Mouse (Mus musculus): ENCODE measurements around the gene Gm20431.

The Gm20431 gene

DNA sequence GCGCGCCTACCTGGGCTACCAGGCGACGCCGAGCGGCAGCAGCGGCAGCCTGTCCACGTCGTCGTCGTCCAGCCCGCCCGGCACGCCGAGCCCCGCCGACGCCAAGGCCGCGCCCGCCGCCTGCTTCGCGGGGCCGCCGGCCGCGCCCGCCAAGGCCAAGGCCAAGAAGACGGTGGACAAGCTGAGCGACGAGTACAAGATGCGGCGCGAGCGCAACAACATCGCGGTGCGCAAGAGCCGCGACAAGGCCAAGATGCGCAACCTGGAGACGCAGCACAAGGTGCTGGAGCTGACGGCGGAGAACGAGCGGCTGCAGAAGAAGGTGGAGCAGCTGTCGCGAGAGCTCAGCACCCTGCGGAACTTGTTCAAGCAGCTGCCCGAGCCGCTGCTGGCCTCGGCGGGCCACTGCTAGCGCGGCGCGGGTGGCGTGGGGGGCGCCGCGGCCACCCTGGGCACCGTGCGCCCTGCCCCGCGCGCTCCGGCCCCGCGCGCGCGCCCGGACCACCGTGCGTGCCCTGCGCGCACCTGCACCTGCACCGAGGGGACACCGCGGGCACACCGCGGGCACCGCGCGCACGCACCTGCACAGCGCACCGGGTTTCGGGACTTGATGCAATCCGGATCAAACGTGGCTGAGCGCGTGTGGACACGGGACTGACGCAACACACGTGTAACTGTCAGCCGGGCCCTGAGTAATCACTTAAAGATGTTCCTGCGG is 28.4 kb upstream of the Gm20431 start, which contains the start of gene Tmem189:
Gene Tmem189, minus strand, starts transcription at position 322 of the 718 bp plus-strand sequence.
- ATAC-seq (ENCODE audit: insufficient number of reproducible peaks, low FRiP score, low TSS enrichment), result no peak

DNA sequence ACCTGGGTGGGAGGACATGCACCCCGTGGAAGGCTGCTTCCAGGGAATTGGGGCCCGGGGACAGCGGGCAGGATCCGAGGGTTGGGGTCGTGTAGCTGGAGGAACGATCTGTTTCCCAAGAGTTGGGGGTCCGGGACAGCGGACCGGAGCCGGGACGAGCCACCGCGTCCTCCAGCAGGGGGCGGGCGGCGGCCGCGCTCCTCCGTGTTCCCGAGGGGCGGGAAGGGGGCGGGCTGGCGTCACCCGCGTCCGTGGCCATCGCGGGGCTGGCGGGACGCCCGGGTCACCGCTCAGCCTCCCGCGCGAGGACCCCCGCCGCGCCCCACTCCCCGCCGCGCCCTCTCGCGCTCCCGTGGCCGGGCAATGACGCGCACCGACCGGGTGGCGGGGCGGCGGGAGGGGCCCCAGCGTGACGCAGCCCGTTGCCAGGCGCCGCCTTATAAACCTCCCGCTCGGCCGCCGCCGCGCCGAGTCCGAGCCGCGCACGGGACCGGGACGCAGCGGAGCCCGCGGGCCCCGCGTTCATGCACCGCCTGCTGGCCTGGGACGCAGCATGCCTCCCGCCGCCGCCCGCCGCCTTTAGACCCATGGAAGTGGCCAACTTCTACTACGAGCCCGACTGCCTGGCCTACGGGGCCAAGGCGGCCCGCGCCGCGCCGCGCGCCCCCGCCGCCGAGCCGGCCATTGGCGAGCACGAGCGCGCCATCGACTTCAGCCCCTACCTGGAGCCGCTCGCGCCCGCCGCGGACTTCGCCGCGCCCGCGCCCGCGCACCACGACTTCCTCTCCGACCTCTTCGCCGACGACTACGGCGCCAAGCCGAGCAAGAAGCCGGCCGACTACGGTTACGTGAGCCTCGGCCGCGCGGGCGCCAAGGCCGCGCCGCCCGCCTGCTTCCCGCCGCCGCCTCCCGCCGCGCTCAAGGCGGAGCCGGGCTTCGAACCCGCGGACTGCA is 27.5 kb upstream of the Gm20431 start, which contains the start of gene Cebpb:
Gene Cebpb, plus strand, starts transcription at position 418 of the 954 bp plus-strand sequence.
- peak; percentile 23; the same call in 1 of the 2 replicates for ATAC-seq (ENCODE audit: insufficient number of reproducible peaks, low FRiP score, low TSS enrichment)

DNA sequence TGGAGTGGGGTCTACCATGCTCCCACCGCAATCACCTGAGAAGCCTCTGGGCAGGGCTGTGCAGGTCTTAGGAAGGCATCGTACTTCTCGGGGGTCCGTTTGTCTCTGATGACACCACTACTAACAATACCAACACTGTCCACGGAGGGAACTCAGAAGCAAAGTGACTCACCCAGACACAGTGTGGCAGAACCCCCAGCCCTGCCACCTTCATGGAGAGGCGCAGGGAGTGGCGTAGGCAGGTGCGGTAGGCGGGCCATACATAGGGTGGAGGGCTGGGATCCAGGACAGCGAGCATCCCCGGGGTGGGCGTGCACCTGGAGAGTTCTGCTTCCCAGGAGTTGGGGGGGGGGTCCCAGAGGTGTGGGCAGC is 26.8 kb upstream of the Gm20431 start:
- 0 out of 2 replicates have a peak, but pooled peaks have one; percentile 8 for ATAC-seq (ENCODE audit: insufficient number of reproducible peaks, low FRiP score, low TSS enrichment)

DNA sequence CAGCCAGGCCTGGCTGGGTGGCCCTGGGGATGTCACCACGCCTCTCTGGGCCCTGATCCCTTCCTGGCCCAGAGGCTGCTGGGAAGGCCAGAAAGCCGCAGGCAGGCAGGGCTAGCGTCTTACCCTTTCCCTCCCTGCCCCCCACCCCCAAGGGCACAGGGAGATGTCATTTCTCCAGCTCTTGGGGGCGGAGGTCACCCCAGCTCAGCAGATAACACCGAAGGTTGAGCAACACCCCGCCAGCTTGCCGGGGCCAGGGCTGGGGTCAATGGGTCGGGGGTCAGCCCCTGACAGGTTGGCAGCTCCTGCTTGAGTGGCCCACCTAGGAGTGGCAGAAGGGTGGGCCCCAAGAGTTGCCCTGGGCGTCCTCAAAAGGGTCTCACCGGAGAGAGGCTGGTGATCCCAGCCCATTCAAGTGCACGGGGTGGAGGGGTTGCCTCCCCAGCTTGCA is 26.4 kb upstream of the Gm20431 start:
- ATAC-seq (ENCODE audit: insufficient number of reproducible peaks, low FRiP score, low TSS enrichment), result no peak

DNA sequence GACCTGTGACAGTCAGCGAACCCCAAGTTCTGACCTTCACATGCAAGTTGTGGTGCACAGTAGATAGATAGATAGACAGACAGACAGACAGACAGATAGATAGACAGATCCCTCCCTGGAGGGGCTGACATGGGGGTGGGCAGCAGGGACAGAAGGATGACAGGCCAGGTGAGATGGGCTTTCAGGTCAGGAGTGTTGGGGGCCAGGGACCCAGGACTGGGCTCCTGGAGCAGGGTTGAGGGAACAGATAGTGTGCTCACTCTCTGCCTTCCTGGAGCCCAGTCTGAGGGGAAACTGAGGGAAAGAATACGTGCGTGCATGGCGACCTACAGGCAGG is 25.9 kb upstream of the Gm20431 start:
- ATAC-seq (ENCODE audit: insufficient number of reproducible peaks, low FRiP score, low TSS enrichment), result no peak

DNA sequence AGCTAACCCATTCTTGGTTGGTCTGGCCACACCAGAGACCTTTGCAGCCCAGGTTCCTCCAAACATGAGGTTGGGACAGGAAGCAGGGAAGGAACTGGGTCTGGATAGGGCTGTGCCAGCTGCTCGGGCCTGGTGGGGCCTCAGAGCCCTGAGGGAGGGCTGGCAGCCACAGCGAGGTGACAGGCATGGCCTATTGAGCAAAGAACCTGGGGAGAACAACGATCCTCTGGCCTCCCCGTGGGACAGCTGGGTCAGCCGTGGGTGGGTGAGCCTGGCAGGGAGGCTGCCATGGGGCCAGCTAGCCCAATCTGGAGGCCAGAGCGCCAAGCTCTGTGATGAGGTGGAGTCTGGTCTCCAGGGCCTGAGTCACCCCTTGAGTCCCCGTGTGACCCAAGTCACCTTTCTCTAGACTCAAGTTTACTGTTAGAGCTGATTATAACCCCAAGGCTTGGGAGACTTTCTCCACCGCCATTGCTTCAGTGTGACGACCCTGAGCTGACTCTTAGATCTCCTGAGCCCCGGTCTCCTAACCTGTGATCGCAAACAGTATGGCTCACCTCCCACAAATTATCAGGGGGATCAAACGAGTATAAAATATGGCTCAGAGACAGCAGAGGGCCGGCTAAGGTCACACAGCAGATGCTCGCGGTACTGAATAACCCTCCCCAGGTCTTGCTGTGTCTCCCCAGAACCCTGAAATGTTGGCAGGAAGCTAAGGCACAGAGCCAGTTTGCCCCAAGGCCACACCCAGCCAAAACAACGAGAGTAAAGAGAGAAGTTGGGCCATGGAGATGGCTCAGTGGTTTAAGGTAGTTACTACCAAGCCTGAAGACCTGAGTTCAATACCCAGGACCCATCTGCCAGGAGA is 25.3 kb upstream of the Gm20431 start:
- ATAC-seq (ENCODE audit: insufficient number of reproducible peaks, low FRiP score, low TSS enrichment), result no peak

DNA sequence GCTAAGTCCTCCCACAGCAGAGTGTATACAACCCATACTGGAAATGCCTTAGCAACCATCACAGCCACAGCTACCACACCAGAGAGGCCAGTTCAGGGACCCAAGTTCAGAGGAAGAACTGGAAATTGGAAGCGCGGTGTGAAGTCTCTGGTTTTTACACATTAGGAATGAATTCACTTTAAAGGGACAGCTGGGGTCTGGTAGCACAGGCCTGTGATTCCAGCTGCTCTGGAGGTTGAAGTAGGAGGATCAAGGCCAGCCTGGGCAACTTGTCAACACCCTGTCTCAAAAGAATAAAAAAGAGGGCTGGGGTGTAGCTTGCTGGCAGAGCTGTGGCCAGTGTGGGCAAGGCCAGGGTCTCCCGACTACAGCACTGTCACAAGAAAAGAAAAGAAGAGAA is 24.6 kb upstream of the Gm20431 start:
- no peak for ATAC-seq (ENCODE audit: insufficient number of reproducible peaks, low FRiP score, low TSS enrichment)

DNA sequence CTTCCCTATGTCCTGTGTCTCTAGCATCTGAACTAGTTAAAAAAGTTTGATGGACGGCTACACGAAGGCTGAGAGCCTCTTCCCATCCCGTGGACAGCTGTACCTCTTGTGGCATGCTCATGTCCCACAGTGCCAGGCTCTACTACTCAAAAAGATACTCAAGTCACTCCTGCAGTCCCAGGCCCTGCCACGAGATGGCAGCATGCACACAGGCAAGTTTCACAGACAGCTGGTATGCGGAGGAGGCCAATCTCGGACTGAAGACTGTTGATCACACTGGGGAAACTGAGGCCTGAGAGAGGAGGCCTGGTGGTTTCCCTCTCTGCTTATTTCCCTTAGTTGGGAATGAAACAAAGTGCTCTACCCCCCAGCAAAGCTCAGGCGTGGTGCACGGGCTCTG is 23.8 kb upstream of the Gm20431 start:
- ATAC-seq (ENCODE audit: insufficient number of reproducible peaks, low FRiP score, low TSS enrichment), result no peak; the same call in 1 of the 2 replicates

DNA sequence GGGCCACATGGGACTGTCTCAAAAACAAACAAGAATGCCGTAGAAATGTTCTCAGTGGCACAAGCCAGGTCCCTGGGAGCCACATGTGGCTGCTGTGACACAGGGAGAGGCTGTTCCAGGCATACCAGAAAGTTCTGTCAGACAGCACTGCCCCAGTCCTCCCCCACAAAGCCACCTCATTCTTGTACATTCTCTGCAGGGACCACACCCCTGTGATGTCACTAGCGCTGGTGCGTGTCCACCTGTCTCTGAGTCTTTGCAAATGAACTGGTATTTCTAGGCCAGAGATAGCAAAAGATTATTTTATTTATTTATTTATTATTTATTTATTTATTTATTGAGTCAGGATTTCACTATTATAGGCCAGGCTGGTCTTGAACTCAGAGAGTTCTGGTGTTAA is 22.4 kb upstream of the Gm20431 start:
- no peak for ATAC-seq (ENCODE audit: insufficient number of reproducible peaks, low FRiP score, low TSS enrichment)

DNA sequence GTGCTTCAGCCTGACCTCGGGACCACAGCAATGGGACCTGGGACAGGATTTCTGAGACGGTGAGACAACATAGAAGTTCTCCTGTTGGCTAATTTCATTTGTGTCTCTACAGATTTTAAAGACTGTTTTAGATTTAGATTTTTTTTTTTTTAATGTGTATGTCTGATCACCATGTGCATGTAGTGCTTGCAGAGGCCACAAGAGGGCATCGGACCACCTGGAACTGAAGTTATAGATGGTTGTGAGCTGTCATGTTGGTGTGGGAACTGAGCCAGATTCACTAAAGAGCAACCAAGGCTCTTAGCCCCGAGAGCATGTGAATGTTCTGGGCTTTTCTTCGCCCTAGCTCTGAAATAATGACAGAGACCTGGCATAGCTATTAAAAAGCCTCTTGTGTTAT is 19.4 kb upstream of the Gm20431 start:
- ATAC-seq (ENCODE audit: insufficient number of reproducible peaks, low FRiP score, low TSS enrichment), result no peak

DNA sequence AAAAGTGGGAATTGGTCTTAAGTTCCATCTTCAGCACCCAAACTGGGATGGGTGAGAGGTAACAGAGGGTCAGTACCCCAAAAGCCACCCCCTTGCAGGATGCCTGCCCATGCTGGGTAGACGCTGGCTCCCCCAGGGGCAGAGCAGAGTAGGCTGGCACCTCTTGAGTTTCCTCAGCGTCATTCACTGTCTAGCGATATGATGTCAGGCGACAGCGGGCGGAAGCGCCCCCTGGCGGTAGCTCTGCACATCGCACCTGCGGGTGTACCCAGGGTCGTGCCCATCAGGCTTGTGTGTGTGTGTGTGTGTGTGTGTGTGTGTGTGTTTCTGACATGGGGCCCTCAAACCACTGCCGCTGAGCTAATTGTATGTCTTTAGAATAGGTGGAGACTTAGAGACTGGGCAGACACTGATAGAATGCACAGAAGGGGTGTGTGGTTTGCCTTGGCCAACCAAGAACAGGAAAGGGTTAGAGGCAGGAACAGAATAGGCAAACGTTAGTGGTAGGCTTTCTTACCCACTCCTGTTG is 18.7 kb upstream of the Gm20431 start:
- peak; percentile 56; the same call in 1 of the 2 replicates for ATAC-seq (ENCODE audit: insufficient number of reproducible peaks, low FRiP score, low TSS enrichment)

DNA sequence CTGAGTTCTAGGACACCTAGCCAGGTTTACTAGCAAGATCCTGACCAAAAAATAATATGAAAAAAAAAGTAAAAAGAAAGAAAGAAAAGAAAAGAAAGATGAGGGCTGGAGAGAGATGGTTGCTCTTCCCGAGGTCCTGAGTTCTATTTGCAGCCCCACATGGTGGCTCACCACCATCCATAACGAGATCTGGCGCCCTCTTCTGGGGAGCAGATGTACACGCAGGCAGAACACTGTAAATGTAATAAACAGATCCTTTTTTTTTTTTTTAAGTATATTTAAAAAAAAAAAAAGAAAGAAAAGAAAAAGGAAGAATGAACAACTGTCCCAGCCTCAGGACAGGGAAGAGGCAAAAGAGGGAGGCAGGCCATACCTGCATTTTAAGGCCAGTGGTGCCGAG is 17.3 kb upstream of the Gm20431 start:
- no peak for ATAC-seq (ENCODE audit: insufficient number of reproducible peaks, low FRiP score, low TSS enrichment)

DNA sequence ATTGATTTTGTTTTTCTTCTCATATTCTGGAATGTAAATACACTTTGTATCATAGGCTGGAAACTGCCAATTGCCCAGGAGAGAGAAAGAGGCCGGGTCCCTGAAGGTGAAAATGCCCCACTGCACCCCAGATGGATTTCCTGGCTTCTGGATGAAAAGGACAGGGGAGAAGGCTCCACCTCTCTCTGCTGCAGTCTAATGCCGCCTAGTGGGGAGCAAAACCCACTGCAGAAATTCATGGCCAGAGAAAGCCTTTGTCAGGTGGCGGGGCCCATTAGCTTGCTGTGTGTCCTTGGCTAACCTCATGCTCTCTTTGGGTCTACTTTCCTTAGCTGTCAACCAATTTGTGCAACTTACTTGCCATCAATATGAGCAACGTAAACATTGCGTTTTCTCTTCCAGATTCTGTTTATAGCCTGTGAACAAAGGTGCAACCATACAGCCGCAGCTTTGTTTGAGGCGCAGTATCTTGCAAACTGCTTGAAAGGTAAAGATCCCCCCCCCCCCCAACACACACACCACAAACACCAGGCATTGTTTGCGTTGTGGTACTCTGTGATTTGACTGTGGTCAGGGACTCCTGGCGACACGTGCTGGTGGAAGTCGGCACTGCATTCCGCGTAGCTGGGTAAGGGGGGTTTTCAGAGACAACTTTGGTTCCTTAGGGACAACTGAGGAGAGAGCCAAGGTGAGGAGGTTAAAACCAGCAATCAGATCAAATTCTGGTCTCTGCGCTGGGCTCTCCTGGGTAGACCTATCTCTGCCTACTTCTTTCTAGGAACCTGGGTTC is 14.0 kb upstream of the Gm20431 start:
- ATAC-seq (ENCODE audit: insufficient number of reproducible peaks, low FRiP score, low TSS enrichment), result no peak

DNA sequence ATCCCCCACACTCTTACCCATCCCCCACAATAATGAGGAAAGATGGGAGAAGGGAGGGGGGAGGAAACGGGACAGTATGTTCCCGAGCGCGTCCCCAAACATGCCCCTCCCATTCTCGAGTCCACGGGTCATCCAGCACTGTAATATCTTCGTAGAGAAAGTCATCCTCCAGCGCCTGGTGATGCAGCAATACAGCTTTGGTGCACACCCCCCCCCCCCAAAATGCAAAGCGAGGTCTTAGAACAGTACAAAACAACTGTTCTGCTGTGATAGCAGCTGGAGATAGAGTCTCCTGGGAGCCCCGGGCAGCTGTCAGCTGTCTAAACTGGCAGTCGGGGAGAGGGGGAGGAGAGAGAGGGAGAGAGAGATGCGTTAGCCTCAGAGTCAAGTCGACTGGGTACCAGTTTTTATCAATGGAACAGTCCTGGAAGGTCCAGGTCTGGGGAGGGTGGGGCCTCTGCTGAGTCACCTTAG is 11.0 kb upstream of the Gm20431 start:
- ATAC-seq (ENCODE audit: insufficient number of reproducible peaks, low FRiP score, low TSS enrichment), result no peak

DNA sequence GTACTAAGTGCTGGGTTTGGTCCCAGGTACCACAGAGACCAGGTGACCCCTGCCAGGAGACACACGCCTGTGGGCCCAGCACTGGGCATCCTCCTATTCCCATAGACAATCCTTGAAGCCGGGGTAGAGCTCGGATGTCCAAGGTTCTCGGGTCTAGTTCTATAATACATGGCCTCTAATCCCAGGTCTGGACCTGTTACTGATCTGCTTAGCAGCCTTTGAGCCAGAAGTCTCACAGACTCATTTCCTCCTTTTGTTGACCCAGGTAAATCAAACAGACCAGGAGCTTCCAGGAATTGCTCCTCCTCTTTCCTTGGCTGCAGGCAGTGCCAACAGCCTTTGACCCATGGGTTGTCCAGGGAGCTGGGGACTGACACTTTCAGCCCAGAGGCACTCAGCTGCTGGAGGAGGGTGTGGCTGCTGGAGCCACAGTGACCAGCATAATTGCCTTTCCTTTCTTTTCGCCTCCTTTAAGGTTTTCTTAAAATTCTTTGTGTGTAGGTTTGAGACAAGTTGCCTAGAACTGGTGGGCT is 9.9 kb upstream of the Gm20431 start:
- no peak for ATAC-seq (ENCODE audit: insufficient number of reproducible peaks, low FRiP score, low TSS enrichment)

DNA sequence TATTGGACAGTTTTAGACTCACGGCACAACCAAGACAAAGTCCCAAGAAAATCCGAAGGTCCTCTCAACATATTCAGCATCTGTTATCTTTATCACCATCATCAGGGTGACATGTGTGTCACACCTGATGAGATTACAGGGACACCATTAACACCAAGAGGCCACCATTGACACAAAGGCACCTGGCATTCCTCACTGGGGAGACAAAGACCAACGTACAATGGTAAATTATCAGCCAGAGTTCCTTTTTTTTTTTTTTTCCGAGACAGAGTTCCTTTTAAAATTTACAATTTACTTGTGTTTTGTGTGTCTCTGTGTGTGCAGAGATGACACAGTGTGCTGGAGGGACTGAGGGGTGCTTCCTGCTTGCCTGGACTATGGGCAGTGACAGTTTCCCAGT is 8.1 kb upstream of the Gm20431 start:
- no peak for ATAC-seq (ENCODE audit: insufficient number of reproducible peaks, low FRiP score, low TSS enrichment)

DNA sequence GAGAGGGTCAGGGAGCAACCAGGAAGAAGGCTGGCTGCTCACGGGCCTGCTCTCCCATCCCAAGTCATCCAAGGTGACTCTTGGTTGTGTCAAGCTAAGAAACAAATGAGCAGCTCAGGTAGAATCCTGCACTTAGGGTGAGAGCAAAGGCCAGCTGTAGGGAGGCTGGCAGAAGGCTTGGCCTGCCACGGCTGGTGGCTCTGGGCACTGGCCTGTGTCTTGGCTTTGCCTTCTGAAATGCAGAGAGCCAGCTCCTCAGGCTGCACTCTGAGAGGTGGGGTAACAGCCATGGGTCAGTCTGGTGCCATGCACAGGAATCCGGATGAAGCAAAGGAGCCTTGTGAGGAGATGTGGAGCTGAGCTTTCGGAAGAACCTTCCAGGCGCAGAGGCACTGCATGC is 7.1 kb upstream of the Gm20431 start:
- ATAC-seq (ENCODE audit: insufficient number of reproducible peaks, low FRiP score, low TSS enrichment), result no peak

DNA sequence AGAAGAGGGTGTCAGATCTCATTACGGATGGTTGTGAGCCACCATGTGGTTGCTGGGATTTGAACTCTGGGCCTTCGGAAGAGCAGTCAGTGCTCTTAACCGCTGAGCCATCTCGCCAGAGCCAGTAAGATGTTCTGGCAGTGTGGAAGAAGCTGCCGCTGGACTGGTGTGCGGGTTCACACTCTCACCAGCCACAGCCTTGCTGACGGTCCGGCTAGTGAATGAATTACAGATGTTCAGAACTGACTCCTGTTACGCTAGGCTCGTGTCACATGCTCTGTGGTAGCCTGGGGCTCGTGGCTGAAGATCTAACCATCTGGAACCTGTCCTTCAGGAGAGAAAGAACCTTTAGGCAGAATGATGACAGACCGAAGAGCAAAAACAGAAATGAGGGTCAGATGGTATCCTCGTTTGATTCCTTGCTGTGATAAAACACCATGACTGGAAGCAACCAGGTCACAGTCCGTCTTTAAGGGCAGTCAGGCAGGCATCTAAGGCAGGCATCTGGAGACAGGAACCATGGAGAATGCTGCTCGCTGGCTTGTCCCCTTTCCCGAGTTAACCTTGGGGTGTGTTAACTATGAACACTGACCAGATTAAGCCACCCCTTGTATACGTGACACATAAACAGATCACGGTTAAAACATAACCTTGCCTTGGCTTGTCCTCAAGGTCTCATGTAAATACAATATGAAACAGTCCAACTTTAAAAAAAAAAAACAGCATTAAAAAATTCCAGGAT is 4.8 kb upstream of the Gm20431 start:
- no peak for ATAC-seq (ENCODE audit: insufficient number of reproducible peaks, low FRiP score, low TSS enrichment)

All from cerebellum, adult (tissue).